Mouse (Mus musculus) urinary bladder, postnatal 36 days (tissue): ENCODE results near the gene Slc8a1.

ENCODE experiments used
- DNase-seq, 2 experiments: peaks; one replicate each; pipeline ENCODE4 v3.0.0; 2022; ENCODE audit warnings: low spot score in 2 of 2, mixed read lengths in 1 of 2

Slc8a1 gene

DNA sequence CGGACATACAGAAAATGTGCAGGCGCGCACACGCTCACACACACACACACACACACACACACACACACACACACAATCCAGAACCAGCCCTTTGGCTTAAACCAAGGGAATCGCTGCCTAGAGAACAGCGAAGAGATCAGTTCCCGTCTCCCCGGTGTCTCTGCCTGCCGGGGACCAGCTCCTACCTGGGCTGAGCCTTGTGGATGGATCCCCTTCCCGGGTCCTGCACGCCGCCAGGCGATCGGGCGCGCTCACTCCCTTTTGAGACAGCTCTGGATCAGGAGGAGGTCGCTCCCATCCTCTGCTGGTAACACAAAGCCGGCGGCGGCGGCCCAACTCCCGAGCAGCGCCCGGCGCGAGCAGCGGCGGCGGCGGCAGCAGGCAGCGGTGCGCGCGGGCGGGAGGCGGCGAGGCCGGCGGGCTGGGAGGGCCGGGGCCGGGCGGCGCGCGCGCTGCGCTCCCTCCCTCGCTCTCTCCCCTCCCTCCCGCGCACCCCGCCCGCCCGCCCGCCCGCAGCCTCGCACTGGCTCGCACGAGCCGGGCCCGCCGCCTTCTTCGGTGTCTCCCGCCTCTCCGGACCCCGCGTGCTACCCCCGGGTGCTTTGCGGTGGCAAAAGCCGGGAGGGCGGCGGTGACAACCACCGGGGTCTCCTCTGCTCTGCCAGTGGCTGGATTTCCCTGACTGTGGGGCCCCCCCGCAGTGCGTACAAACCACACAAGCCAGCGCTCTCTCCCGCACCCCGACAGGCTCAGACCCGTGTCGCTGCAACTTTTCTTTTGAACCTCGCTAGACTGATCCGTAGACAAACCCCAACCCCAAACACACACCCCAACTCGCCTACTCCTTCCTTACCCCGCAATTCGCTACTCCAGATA lies 68.1 kb downstream of the Slc8a1 start:
- peak; percentile 47 to 51 for DNase-seq

DNA sequence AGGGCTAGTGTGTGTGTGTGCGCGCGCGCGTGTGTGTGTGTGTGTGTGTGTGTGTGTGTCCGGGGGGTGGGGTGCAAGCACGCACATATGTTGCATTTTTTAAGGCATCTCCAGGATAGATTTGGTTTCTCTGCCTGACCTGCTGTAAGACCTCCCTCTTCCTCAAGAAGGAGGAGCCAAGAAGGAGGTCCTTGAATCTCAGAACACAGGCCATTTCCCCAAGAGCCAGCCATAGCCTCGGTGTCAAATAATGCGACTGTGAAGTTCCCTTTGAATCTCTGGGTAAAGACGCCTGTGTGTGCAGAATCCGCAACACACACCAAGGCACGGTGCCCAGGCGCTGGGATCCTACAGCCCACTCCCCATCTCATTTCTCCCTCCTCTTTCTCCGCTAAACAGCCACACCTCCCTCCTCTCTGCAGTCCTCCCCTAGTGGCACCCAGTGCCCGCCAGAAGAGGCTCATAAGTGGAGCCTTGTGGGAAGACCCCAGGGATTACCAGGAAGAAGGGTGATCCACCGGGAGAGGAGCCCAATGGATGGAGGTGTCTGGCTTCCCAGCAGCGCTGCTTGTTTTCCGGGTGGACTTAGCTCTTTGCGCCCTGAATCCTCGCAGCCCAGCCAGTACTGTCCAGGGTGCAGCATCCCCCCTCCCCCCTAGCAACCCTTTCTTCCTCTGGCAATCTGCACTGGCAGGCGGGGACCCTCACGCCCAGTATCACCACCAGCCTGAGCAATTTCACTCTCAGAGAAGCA lies 68.9 kb downstream of the Slc8a1 start:
- peak; percentile 10 to 23 for DNase-seq

GRCm38 (mm10) chr17:81668466-81668865 lies 69.7 kb downstream of the Slc8a1 start:
- DNase-seq = no peak

- no peak for DNase-seq
Measured at GRCm38 (mm10) chr17:81667935-81668334, 70.2 kb downstream of the Slc8a1 start.

GRCm38 (mm10) chr17:81666551-81666950 lies 71.6 kb downstream of the Slc8a1 start:
- no peak for DNase-seq

GRCm38 (mm10) chr17:81664916-81665315 lies 73.3 kb downstream of the Slc8a1 start:
- no peak for DNase-seq

DNA sequence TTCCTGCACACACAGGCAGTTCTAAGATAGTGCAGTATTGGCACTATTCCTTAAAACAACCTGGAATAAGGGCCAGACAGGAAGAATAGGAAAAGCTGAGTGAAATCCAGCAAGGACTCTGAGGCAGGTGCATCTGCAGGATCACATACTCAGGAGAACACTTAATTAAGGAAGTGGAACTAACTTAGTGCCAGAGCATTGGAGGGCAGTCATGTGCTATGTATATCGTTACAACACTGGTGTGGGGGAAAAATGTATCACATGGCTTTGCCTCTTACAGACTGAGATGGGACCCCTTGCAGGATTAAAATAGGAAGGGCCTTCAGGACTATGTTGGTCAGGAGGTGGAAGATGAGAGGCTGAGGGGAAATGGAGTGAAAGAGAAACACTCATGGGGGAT lies 80.3 kb downstream of the Slc8a1 start:
- DNase-seq = no peak

DNA sequence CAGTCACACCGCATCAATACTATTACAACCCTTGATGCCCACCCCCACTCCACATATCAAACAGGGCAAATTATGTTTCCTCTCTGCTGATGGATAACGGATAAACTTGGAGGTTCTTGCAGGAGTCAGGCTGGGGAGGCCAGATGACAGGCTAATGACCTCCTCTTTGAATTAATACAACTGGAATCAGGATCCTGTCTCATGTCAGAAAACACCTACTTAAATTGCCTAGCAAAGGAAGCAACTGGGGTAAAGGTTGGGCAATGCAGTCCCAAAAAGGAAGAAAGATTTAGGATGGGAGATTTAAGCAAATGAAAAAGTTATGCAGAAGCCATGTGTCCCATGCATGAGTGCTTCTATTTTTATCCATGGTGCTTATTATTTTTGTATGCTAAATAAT lies 83.6 kb downstream of the Slc8a1 start:
- DNase-seq = no peak

DNA sequence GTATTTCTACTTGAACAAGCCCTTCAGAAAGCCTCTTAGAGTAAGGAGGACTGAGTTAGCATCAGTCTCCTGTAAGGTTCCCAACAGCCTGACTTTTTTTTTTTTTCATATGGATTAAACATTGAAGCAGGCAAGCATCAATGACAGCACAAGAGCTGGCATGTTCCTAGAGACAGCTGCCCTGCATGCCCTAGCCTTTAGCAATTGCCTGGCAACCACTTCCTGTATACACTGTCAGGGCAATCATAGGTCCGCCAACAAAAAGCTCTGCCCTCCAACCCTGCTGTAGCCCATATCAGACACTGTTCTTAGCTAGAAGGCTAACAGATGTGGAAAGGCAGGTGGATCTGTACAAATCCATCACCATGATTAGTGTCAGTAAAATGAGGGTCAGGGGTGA lies 85.2 kb downstream of the Slc8a1 start:
- DNase-seq = no peak

GRCm38 (mm10) chr17:81636822-81637221 lies 101.4 kb downstream of the Slc8a1 start:
- DNase-seq = no peak

- no peak for DNase-seq
Measured at GRCm38 (mm10) chr17:81630471-81630870, 107.7 kb downstream of the Slc8a1 start.

DNA sequence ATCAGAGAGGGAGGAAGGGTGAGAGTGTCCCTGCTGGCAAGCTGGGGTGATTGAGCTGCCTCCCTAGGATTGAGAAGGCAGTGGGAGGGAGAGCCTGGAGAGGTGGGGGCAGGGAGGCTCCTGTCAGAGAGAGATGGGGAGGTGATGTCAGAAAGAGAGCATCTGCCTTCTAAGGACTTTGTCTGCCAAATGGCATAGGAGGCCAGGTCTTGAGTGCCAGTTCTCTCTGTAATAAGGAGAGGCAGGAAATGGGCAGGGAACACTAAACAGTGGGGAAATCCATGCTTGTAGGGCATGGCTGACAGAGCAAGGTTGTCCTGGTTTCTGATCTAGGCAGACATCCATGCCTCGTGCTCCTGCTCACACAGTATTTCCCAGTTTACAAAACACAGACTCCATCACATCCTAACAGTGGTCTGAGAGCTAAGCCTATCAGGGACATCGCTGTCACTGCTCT lies 117.0 kb downstream of the Slc8a1 start:
- DNase-seq = peak in 1 of 2 experiments; percentile 30

DNA sequence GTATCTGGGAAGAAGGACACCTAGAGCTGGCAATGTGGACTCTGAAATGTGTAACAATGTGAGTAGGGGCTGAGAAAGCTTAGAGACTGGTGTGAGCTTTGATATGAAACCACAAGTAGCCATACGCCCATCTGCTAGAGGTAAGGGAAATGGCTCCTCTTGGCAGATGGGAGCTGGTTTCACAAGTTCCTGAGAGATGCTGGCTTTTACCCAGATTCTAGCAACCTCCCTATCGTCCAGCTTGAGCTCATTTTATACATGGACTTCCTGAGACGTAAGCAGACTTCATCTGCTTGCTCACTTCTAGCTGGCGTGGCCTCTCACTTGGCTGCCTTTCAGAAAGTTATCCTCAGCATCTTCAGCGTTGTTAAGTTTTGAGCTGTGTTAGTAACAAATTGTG lies 119.7 kb downstream of the Slc8a1 start:
- no peak for DNase-seq

DNA sequence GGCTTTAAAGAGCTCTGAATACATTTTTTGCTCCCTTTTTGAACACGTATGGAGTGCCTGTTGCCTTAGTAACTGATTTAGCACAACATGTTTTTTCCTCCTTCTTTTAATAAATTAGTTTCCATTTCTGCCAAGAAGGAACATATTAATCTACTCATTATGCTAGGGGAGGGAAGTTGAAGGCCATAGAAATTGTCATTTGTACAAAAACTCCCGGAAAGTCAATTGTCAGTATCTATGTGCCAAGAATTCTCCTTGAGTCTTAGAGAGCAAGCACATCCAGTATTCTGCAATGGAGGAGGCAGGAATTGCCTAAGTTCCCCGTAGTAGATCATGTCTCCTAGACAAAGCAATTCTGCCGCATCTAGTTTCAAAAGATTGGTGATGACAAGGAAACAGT lies 121.9 kb downstream of the Slc8a1 start:
- no peak for DNase-seq

DNA sequence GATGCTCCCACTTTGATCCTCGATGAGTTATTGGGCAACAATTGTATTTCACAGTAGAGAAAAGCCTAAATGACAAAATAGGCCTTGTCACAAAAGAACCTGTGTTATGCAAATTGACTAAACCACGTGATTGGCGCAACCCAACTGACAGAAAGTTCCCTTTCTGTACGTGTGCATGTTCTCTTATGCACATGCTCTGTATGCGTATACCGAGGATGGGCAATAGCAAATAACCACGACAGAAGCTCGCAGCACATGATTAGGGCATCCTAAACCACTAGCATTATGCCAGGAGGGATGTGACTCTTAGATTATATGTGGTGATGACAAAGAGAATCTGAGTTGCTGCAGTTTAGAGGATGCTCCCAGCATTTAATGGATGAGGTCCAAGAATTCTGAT lies 122.8 kb downstream of the Slc8a1 start:
- DNase-seq = no peak

DNA sequence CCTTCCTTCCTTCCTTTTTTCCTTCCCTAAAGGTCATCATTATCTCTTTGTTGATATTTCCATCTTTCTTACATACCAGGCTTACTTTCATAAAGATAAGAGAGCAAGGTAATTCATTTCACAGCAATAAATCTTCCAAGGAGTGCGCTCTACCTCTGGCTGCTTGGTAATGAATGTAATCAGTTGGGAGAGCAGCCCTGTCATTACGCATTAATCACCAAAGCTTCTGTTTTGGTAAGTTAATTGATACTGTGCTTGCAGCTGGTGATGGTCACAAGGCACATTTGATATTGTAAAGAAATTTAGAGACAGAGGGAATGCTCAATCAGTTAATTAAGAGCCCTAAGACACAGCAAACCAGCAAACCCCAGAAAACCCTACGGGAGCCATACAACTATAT lies 130.7 kb downstream of the Slc8a1 start:
- no peak for DNase-seq

DNA sequence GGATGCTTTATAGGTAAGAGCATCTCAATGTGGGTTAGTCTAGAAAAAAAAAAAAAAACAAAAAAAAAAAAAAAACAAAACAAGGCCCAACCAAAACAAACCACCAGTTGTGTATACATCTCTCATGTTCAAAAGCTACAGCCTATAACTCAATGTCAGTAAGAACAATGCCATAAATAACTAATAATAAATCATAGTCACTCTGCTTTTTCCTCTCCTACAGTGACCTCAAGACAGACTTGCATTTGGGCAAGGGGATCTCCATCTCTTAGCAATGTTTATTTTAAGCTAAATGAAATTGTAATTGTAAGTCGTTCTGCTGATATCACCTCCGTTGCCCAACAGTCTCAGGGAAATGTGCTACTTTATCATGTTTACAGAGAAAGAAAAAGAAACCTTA lies 132.1 kb downstream of the Slc8a1 start:
- DNase-seq = no peak

- no peak for DNase-seq
Measured at GRCm38 (mm10) chr17:81605219-81605660, 132.9 kb downstream of the Slc8a1 start.

DNA sequence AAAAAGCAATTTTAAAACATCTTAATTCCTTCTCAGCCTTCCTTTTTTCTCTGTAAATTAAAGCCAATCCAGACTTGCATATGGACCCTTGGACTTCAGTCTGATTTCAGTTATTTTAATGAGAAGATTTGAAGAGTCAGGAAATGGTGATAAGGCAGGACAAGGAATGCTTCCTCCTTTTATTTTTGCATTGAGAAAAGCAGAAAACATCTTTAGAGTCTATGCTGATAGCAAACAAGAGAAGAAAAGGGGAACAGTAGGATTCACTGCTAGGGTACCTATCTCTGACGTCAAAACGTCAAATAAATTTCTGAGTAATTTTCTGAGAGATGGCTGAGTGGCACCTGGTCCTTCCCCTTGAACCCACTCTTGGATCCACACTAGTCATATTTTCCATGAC lies 139.1 kb downstream of the Slc8a1 start:
- no peak for DNase-seq

GRCm38 (mm10) chr17:81589791-81590190 lies 148.4 kb downstream of the Slc8a1 start:
- no peak for DNase-seq

- DNase-seq = no peak
Measured at GRCm38 (mm10) chr17:81586759-81587158, 151.4 kb downstream of the Slc8a1 start.

GRCm38 (mm10) chr17:81579728-81580425 lies 158.3 kb downstream of the Slc8a1 start:
- no peak for DNase-seq
